Mouse (Mus musculus): Measurements from ENCODE around the gene Akap2. TPM values are rescaled to one million over a fixed set of nuclear protein-coding genes. Genes with fewer than 3 reads are reported as not detected.

Akap2 gene
- polyA plus RNA-seq, 1 experiment from 2014 or later, result 29.9 TPM

- no peak overlapping the region for H3K27ac ChIP-seq
- no peak for ATAC-seq (ENCODE audit: low FRiP score)
- WGBS, result 47% methylated on average over 7 of the region's 7 CpGs
Measured at GRCm38 (mm10) chr4:57832318-57832717, 114.9 kb downstream of the Akap2 start.

GRCm38 (mm10) chr4:57833060-57833459 lies 115.6 kb downstream of the Akap2 start:
- peak; percentile 44 for ATAC-seq (ENCODE audit: low FRiP score)
- Histone ChIP-seq H3K9me3 (replicated peaks) (no peaks in the 10 kb centered on the region), H3K27me3 (no peaks in the 10 kb centered on the region), H3K27ac (0 out of 2 replicates have a peak overlapping the region, but pooled peaks have one; percentile 0), H3K4me2 (replicated peaks) (no peak overlapping the region), H3K4me3 (no peak overlapping the region), H3K4me1 (peaks cover 21% of the 10 kb centered on the region), H3K36me3 (no peaks in the 10 kb centered on the region), H3K9ac (no peak overlapping the region)
- WGBS, result 43% methylated on average over 4 of the region's 4 CpGs

More at GRCm38 (mm10) chr4:57832318-57832717, 114.9 kb downstream of the Akap2 start:
- Histone ChIP-seq H3K9ac (no peak overlapping the region), H3K4me2 (replicated peaks) (no peak overlapping the region), H3K4me3 (no peak overlapping the region), H3K27me3 (no peaks in the 10 kb centered on the region), H3K4me1 (peaks cover 21% of the 10 kb centered on the region), H3K9me3 (replicated peaks) (no peaks in the 10 kb centered on the region), H3K36me3 (no peaks in the 10 kb centered on the region)

GRCm38 (mm10) chr4:57834141-57834540 lies 116.7 kb downstream of the Akap2 start:
- 51% methylated on average over 4 of the region's 4 CpGs for WGBS
- no peak for ATAC-seq (ENCODE audit: low FRiP score)
- H3K36me3 ChIP-seq, result no peaks in the 10 kb centered on the region

GRCm38 (mm10) chr4:57837089-57837488 lies 119.6 kb downstream of the Akap2 start:
- WGBS, result 74% methylated on average over 9 of the region's 9 CpGs
- Histone ChIP-seq H3K9ac (no peak overlapping the region), H3K27ac (no peak overlapping the region), H3K27me3 (no peaks in the 10 kb centered on the region), H3K4me1 (peaks cover 17% of the 10 kb centered on the region), H3K36me3 (no peaks in the 10 kb centered on the region), H3K4me2 (replicated peaks) (no peak overlapping the region), H3K9me3 (replicated peaks) (no peaks in the 10 kb centered on the region), H3K4me3 (no peak overlapping the region)
- no peak for ATAC-seq (ENCODE audit: low FRiP score)

More at GRCm38 (mm10) chr4:57834141-57834540, 116.7 kb downstream of the Akap2 start:
- no peaks in the 10 kb centered on the region for H3K9me3 ChIP-seq (replicated peaks)
- H3K27me3 ChIP-seq, result no peaks in the 10 kb centered on the region
- no peak overlapping the region for H3K4me2 ChIP-seq (replicated peaks)
- no peak overlapping the region for H3K9ac ChIP-seq
- peaks cover 21% of the 10 kb centered on the region for H3K4me1 ChIP-seq
- H3K27ac ChIP-seq, result no peak overlapping the region
- no peak overlapping the region for H3K4me3 ChIP-seq

- H3K4me2 ChIP-seq (replicated peaks), result no peak overlapping the region
- H3K36me3 ChIP-seq, result no peaks in the 10 kb centered on the region
- H3K4me3 ChIP-seq, result no peak overlapping the region
- peaks cover 7% of the 10 kb centered on the region; the same call in 1 of the 2 replicates for H3K4me1 ChIP-seq
- WGBS, result 77% methylated on average over 4 of the region's 4 CpGs
- no peaks in the 10 kb centered on the region for H3K27me3 ChIP-seq
- H3K9me3 ChIP-seq (replicated peaks), result no peaks in the 10 kb centered on the region
- ATAC-seq (ENCODE audit: low FRiP score), result no peak
- H3K9ac ChIP-seq, result no peak overlapping the region
- no peak overlapping the region for H3K27ac ChIP-seq
Measured at GRCm38 (mm10) chr4:57839343-57839742, 121.9 kb downstream of the Akap2 start.

GRCm38 (mm10) chr4:57841911-57842310 lies 124.5 kb downstream of the Akap2 start:
- no peaks in the 10 kb centered on the region for H3K36me3 ChIP-seq
- peaks cover 30% of the 10 kb centered on the region for H3K4me1 ChIP-seq
- no peak overlapping the region for H3K4me3 ChIP-seq
- no peak for ATAC-seq (ENCODE audit: low FRiP score)
- H3K27ac ChIP-seq, result no peak overlapping the region
- WGBS, result 8% methylated on average over 1 of the region's 1 CpGs
- no peaks in the 10 kb centered on the region for H3K27me3 ChIP-seq
- H3K9me3 ChIP-seq (replicated peaks), result no peaks in the 10 kb centered on the region
- no peak overlapping the region for H3K9ac ChIP-seq
- H3K4me2 ChIP-seq (replicated peaks), result no peak overlapping the region

GRCm38 (mm10) chr4:57842472-57843305 lies 125.2 kb downstream of the Akap2 start:
- 74% methylated on average over 11 of the region's 11 CpGs for WGBS
- no peaks in the 10 kb centered on the region for H3K27me3 ChIP-seq
- H3K9me3 ChIP-seq (replicated peaks), result no peaks in the 10 kb centered on the region
- no peak overlapping the region for H3K9ac ChIP-seq
- H3K4me1 ChIP-seq, result peaks cover 38% of the 10 kb centered on the region
- no peak overlapping the region for H3K4me3 ChIP-seq
- H3K27ac ChIP-seq, result no peak overlapping the region
- H3K36me3 ChIP-seq, result no peaks in the 10 kb centered on the region
- no peak for ATAC-seq (ENCODE audit: low FRiP score)
- no peak overlapping the region for H3K4me2 ChIP-seq (replicated peaks)

- ATAC-seq (ENCODE audit: low FRiP score), result peak; percentile 80
- H3K27ac ChIP-seq, result peak overlapping the region; percentile 85
- peak overlapping the region; percentile 43 for H3K4me2 ChIP-seq (replicated peaks)
- peak overlapping the region; percentile 23 for H3K4me3 ChIP-seq
- H3K36me3 ChIP-seq, result peaks cover 2% of the 10 kb centered on the region; the same call in 1 of the 2 replicates
- H3K9me3 ChIP-seq (replicated peaks), result no peaks in the 10 kb centered on the region
- peaks cover 41% of the 10 kb centered on the region for H3K4me1 ChIP-seq
- H3K9ac ChIP-seq, result peak overlapping the region; percentile 49
- WGBS, result under 1% methylated on average over 10 of the region's 10 CpGs
- H3K27me3 ChIP-seq, result no peaks in the 10 kb centered on the region
Measured at GRCm38 (mm10) chr4:57845031-57845431, 127.6 kb downstream of the Akap2 start.

GRCm38 (mm10) chr4:57845541-57846210 lies 128.2 kb downstream of the Akap2 start:
- H3K27ac ChIP-seq, result peak overlapping the region; percentile 85
- peak overlapping the region; percentile 23 for H3K4me3 ChIP-seq
- H3K36me3 ChIP-seq, result peaks cover 8% of the 10 kb centered on the region; the same call in 1 of the 2 replicates
- no peaks in the 10 kb centered on the region for H3K9me3 ChIP-seq (replicated peaks)
- 14% methylated on average over 12 of the region's 12 CpGs for WGBS
- H3K4me2 ChIP-seq (replicated peaks), result peak overlapping the region; percentile 43
- peaks cover 41% of the 10 kb centered on the region for H3K4me1 ChIP-seq
- H3K27me3 ChIP-seq, result no peaks in the 10 kb centered on the region
- peak overlapping the region; percentile 49 for H3K9ac ChIP-seq
- ATAC-seq (ENCODE audit: low FRiP score), result 0 out of 2 replicates have a peak, but pooled peaks have one; percentile 34

GRCm38 (mm10) chr4:57846381-57846990 lies 129.0 kb downstream of the Akap2 start:
- H3K4me1 ChIP-seq, result peaks cover 40% of the 10 kb centered on the region
- peak overlapping the region; percentile 43 for H3K4me2 ChIP-seq (replicated peaks)
- H3K27me3 ChIP-seq, result no peaks in the 10 kb centered on the region
- H3K36me3 ChIP-seq, result peaks cover 9% of the 10 kb centered on the region; the same call in 1 of the 2 replicates
- peak overlapping the region; percentile 85 for H3K27ac ChIP-seq
- H3K9me3 ChIP-seq (replicated peaks), result no peaks in the 10 kb centered on the region
- peak overlapping the region; percentile 23; the same call in 1 of the 2 replicates for H3K4me3 ChIP-seq
- H3K9ac ChIP-seq, result peak overlapping the region; percentile 49
- 32% methylated on average over 10 of the region's 12 CpGs for WGBS
- ATAC-seq (ENCODE audit: low FRiP score), result no peak

- Histone ChIP-seq H3K9me3 (replicated peaks) (no peaks in the 10 kb centered on the region), H3K27ac (peak overlapping the region; percentile 85), H3K4me3 (no peak overlapping the region), H3K36me3 (peaks cover 9% of the 10 kb centered on the region; the same call in 1 of the 2 replicates), H3K27me3 (no peaks in the 10 kb centered on the region), H3K4me1 (peaks cover 40% of the 10 kb centered on the region), H3K4me2 (replicated peaks) (peak overlapping the region; percentile 43), H3K9ac (peak overlapping the region; percentile 41; the same call in 1 of the 2 replicates)
- 14% methylated on average over 8 of the region's 8 CpGs for WGBS
- peak; percentile 24; the same call in 1 of the 2 replicates for ATAC-seq (ENCODE audit: low FRiP score)
Measured at GRCm38 (mm10) chr4:57846991-57847422, 129.6 kb downstream of the Akap2 start.

GRCm38 (mm10) chr4:57847676-57848075 lies 130.2 kb downstream of the Akap2 start:
- Histone ChIP-seq H3K9ac (0 out of 2 replicates have a peak overlapping the region, but pooled peaks have one; percentile 41), H3K36me3 (peaks cover 9% of the 10 kb centered on the region; the same call in 1 of the 2 replicates), H3K4me2 (replicated peaks) (peak overlapping the region; percentile 43), H3K4me3 (no peak overlapping the region), H3K27me3 (no peaks in the 10 kb centered on the region), H3K9me3 (replicated peaks) (no peaks in the 10 kb centered on the region), H3K27ac (peak overlapping the region; percentile 85; the same call in 1 of the 2 replicates), H3K4me1 (peaks cover 40% of the 10 kb centered on the region)
- ATAC-seq (ENCODE audit: low FRiP score), result no peak
- WGBS, result 90% methylated on average over 3 of the region's 3 CpGs

Data from hindbrain, embryonic 12.5 days (tissue).